Comparison of ENCODE assay signal across 11 mouse cellular contexts in the genomic region with DNA sequence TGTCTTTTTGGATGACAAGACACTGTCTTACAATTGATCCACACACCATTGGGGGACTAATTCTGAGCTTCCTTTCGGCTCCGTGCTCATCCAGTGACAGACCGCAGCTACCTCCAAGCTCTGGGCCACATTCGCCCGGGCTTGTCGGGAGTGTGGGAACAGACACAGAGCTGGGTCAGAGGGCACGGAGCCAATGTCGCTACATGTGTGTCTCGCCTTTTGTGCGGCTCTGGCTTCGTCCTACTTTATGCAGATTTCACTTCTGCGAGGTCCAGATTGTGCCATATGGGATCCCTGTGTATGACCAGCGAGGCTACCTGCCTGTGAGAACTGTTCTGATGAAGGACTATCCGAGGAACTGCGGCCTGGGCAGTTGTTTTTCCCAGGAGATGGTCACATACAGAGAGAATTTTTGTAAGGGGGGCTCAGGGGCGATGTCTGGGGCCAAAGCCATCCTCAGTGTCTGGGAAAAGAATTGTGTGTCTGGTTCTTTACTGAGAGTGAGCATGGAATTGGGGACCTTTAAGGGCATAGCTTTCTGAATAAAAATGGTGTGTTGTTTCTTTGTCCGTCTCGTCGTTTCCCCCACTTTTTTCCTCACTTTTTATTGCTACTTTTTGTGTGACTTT.
DNase-seq lines count a peak whose midpoint lies in the region; ATAC-seq lines count a peak whose summit lies in the region.
"Had no signal": no experiment of that assay in that cellular context is flagged by ENCODE, and none has a peak within 500 bp of the region (broad histone marks: within the 10 kb centered on the region; RNA-seq: fewer than 3 reads in every experiment).

No protein-coding gene starts in this region.

- ATAC-seq in hindbrain, embryonic 14.5 days (ENCODE audit: low FRiP score), result peak; percentile 89
- peak; percentile 83 for ATAC-seq in neural tube, embryonic 15.5 days (ENCODE audit: low FRiP score)

- no peaks in the 10 kb centered on the region for H3K36me3 ChIP-seq in hindbrain, embryonic 14.5 days (replicated peaks; ENCODE audit: control insufficient read depth, insufficient read depth)
- no peaks in the 10 kb centered on the region for H3K36me3 ChIP-seq in neural tube, embryonic 15.5 days
- H3K36me3 ChIP-seq: embryonic facial prominence, embryonic 15.5 days; liver, embryonic 13.5 days had no signal

- DNase-seq in left cerebral cortex, postnatal 4 days, result peak; percentile 96
- DNase-seq in left cerebral cortex, postnatal 14 days (ENCODE audit: low spot score in 2 of 2), result no peak
- peak; percentile 80 to 84 for DNase-seq in cerebellum, postnatal 36 days
- DNase-seq in hindbrain, embryonic 14.5 days (ENCODE audit: low spot score), result peak; percentile 66
- DNase-seq in adrenal gland, postnatal 14 days, result no peak
- no peak for DNase-seq in gastrocnemius, postnatal 4 days (ENCODE audit: low spot score in 2 of 2)
- no peak for DNase-seq in kidney, postnatal 36 days
- DNase-seq: liver, embryonic 13.5 days had no signal

- peak overlapping the region; percentile 50 for H3K9ac ChIP-seq in hindbrain, embryonic 14.5 days
- peak overlapping the region; percentile 41 for H3K9ac ChIP-seq in neural tube, embryonic 15.5 days (replicated peaks)
- H3K9ac ChIP-seq: embryonic facial prominence, embryonic 15.5 days; liver, embryonic 13.5 days had no signal

- intact Hi-C loops in left cerebral cortex, postnatal 4 days (cut with DNase I), result no loop called here
- intact Hi-C loops in left cerebral cortex, postnatal 14 days (cut with DNase I), result no loop called here

- H3K4me1 ChIP-seq in hindbrain, embryonic 14.5 days (replicated peaks; ENCODE audit: control insufficient read depth, insufficient read depth, low read length), result peaks cover 8% of the 10 kb centered on the region
- peaks cover 15% of the 10 kb centered on the region for H3K4me1 ChIP-seq in neural tube, embryonic 15.5 days
- H3K4me1 ChIP-seq: embryonic facial prominence, embryonic 15.5 days; liver, embryonic 13.5 days had no signal

- no peaks in the 10 kb centered on the region for H3K9me3 ChIP-seq in hindbrain, embryonic 14.5 days (ENCODE audit: control insufficient read depth, low read length)
- no peaks in the 10 kb centered on the region for H3K9me3 ChIP-seq in neural tube, embryonic 15.5 days (replicated peaks)
- H3K9me3 ChIP-seq: embryonic facial prominence, embryonic 15.5 days; liver, embryonic 13.5 days had no signal

- H3K27me3 ChIP-seq in hindbrain, embryonic 14.5 days (ENCODE audit: control insufficient read depth, insufficient read depth, low read length), result no peaks in the 10 kb centered on the region
- H3K27me3 ChIP-seq in neural tube, embryonic 15.5 days (replicated peaks), result no peaks in the 10 kb centered on the region
- H3K27me3 ChIP-seq: CH12.LX; embryonic facial prominence, embryonic 15.5 days; liver, embryonic 13.5 days had no signal

- peak overlapping the region; percentile 72 for H3K27ac ChIP-seq in hindbrain, embryonic 14.5 days
- peak overlapping the region; percentile 86 for H3K27ac ChIP-seq in neural tube, embryonic 15.5 days (replicated peaks)
- H3K27ac ChIP-seq: embryonic facial prominence, embryonic 15.5 days; liver, embryonic 13.5 days had no signal

- H3K4me3 ChIP-seq in hindbrain, embryonic 14.5 days (replicated peaks; ENCODE audit: low read length), result no peak overlapping the region
- peak overlapping the region; percentile 23; the same call in 1 of the 2 replicates for H3K4me3 ChIP-seq in neural tube, embryonic 15.5 days (replicated peaks)
- H3K4me3 ChIP-seq: embryonic facial prominence, embryonic 15.5 days; liver, embryonic 13.5 days had no signal

- WGBS in hindbrain, embryonic 14.5 days, result 18% methylated on average over 19 of the region's 19 CpGs
- 16% methylated on average over 19 of the region's 19 CpGs for WGBS in neural tube, embryonic 15.5 days

- peak overlapping the region; percentile 49 for H3K4me2 ChIP-seq in hindbrain, embryonic 14.5 days (replicated peaks)
- H3K4me2 ChIP-seq in neural tube, embryonic 15.5 days, result peak overlapping the region; percentile 51
- H3K4me2 ChIP-seq: embryonic facial prominence, embryonic 15.5 days; liver, embryonic 13.5 days had no signal

Comparison
In these comparisons a context has a peak if more than half of its experiments do, and no peak if none do; other contexts are left out.
1. DNase-seq: peak in left cerebral cortex, postnatal 4 days (single experiment), cerebellum, postnatal 36 days (2 of 2) and hindbrain, embryonic 14.5 days (single experiment); none in left cerebral cortex, postnatal 14 days (0 of 2), adrenal gland, postnatal 14 days (single experiment), gastrocnemius, postnatal 4 days (0 of 2) and kidney, postnatal 36 days (0 of 2).